Mouse (Mus musculus): Measurements from ENCODE around the gene Prf1.

GRCm38 (mm10) chr10:61345179-61345578 is 47.5 kb downstream of the Prf1 start:
- TF ChIP-seq CTCF (IDR thresholded peaks at IDR 0.05; ENCODE audit: control insufficient read depth, insufficient read depth, insufficient read length): no peak
- no peak for TF ChIP-seq MYOG (IDR thresholded peaks at IDR 0.05; ENCODE audit: control insufficient read depth, extremely low read depth, insufficient read length)
